Mouse (Mus musculus) neural tube, embryonic 13.5 days (tissue): ENCODE data around the gene Adpgk. TPM values are rescaled to one million over a fixed set of nuclear protein-coding genes. Genes with fewer than 3 reads are reported as not detected.
"Not testable (repeated sequence)": the region's sequence is repeated elsewhere in the genome, so short reads cannot be mapped to it uniquely, and the experiment has no call there.

Experiments used
- ATAC-seq: fragments of 200-750 bp; cut with Nextera tagmentation; 2 replicates; pipeline ENCODE4 v1.8.0; 2017; ENCODE audit warnings: low read depth, mild to moderate bottlenecking, moderate TSS enrichment, moderate library complexity
- H3K27ac ChIP-seq: fragments of 300-500 bp; sonication (generic); replicated peaks from 2 replicates; pipeline ENCODE4 v1.5.1; 2015; ENCODE audit warnings: moderate library complexity, mild to moderate bottlenecking, inconsistent platforms
- H3K27me3 ChIP-seq: fragments of 300-500 bp; sonication (generic); 2 replicates; pipeline ENCODE4 v1.6.1; 2015; ENCODE audit warnings: mild to moderate bottlenecking, inconsistent platforms
- H3K36me3 ChIP-seq: fragments of 300-500 bp; sonication (generic); 2 replicates; pipeline ENCODE4 v1.6.1; 2015; ENCODE audit warnings: mild to moderate bottlenecking, inconsistent platforms
- H3K4me1 ChIP-seq: fragments of 300-500 bp; sonication (generic); replicated peaks from 2 replicates; pipeline ENCODE4 v1.6.1; 2015; ENCODE audit warnings: inconsistent platforms
- H3K4me2 ChIP-seq: fragments of 300-500 bp; sonication (generic); 2 replicates; pipeline ENCODE4 v1.6.1; 2015; ENCODE audit warnings: inconsistent platforms, mild to moderate bottlenecking, moderate library complexity
- H3K4me3 ChIP-seq: fragments of 300-500 bp; sonication (generic); 2 replicates; pipeline ENCODE4 v1.5.1; 2015; ENCODE audit warnings: mild to moderate bottlenecking, inconsistent platforms
- H3K9ac ChIP-seq: fragments of 300-500 bp; sonication (generic); 2 replicates; pipeline ENCODE4 v1.6.1; 2015; ENCODE audit warnings: moderate library complexity, mild to moderate bottlenecking, inconsistent platforms
- H3K9me3 ChIP-seq: fragments of 300-500 bp; sonication (generic); 2 replicates; pipeline ENCODE4 v1.6.1; 2016; ENCODE audit warnings: inconsistent platforms
- WGBS: fragments of 180-500 bp; shearing (Covaris S2); methylation state at CpG from one replicate; pipeline ENCODE4 v1.1.7; 2015; 5-methylcytosine and 5-hydroxymethylcytosine counted together
- polyA plus RNA-seq: library from polyadenylated mRNA; unstranded; fragments of >200 nt; fragmentation: Nextera tagmentation; extraction: Ambion mirVana; gene quantifications from 2 replicates; pipeline ENCODE4 v1.2.1, GENCODE M21; 2015

The Adpgk gene
- polyA plus RNA-seq, 1 experiment from 2014 or later = 28.1 TPM

DNA sequence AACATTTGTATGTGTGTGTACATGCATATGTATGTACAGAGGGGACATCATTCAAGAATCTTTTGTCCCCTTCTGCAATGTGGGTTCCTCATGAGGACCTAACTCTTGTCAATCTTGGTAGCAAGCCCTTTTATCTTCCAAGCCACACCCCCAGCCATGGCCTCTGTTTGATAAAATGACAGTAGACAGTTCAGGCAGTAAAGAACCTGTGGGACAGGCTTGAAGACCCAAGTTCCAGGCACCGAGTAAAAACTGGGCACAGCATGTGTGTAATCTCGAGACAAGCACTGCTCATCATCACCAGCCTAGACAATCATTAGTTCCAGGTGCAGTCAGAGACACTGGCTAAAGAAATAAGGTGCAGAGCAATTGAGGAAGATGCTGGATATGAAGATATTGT, 54.8 kb downstream of the Adpgk start:
- H3K36me3 ChIP-seq = peaks cover 28% of the 10 kb centered on the region
- ATAC-seq = no peak
- H3K27me3 ChIP-seq = no peaks in the 10 kb centered on the region
- no peak overlapping the region for H3K4me3 ChIP-seq
- H3K4me1 ChIP-seq = no peaks in the 10 kb centered on the region
- no peak overlapping the region for H3K9ac ChIP-seq
- H3K4me2 ChIP-seq = no peak overlapping the region
- H3K9me3 ChIP-seq = 0 out of 2 replicates have a peak, but pooled peaks cover 4% of the 10 kb centered on the region
- no peak overlapping the region for H3K27ac ChIP-seq
- WGBS = 81% methylated on average over 2 of the region's 2 CpGs

GRCm38 (mm10) chr9:59352586-59353252, 61.4 kb downstream of the Adpgk start:
- 11% methylated on average over 15 of the region's 15 CpGs for WGBS
- Histone ChIP-seq H3K4me2 (peak overlapping the region; percentile 69), H3K36me3 (no peaks in the 10 kb centered on the region), H3K27ac (peak overlapping the region; percentile 88), H3K27me3 (no peaks in the 10 kb centered on the region), H3K4me1 (peaks cover 13% of the 10 kb centered on the region), H3K4me3 (peak overlapping the region; percentile 74), H3K9me3 (no peaks in the 10 kb centered on the region), H3K9ac (peak overlapping the region; percentile 91)
- peak; percentile 19; the same call in 1 of the 2 replicates for ATAC-seq

DNA sequence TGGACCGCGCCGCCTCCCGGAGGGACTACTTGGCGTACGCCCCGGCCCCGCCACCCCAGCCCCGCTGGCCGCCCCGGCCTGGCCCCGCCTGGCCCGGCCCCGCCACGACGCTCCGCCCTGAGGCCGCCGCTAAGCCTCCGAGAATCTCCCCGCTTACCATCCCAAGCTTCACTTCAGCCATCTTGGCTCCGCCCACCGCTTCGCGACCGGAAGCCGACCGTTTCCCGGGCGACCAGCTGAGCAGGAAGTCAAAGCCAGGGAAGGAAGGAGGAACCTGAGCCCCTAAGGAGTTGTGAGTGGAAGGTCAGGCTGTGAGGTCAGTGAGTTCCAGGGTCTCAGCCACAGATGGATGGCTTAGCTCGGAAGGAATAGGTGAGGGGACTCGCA, 61.9 kb downstream of the Adpgk start, which contains the start of gene Bbs4:
Gene Bbs4 (minus strand): TSS at position 256 of the 387 bp plus-strand sequence.
- H3K9ac ChIP-seq = peak within 1 kb of the TSS; percentile 91
- peak within 1 kb of the TSS; percentile 69 for H3K4me2 ChIP-seq
- H3K27me3 ChIP-seq = no peaks in the 10 kb centered on the region
- ATAC-seq = peak; percentile 93
- WGBS = under 1% methylated on average over 31 of the region's 32 CpGs
- no peaks in the 10 kb centered on the region for H3K36me3 ChIP-seq
- peak within 1 kb of the TSS; percentile 88 for H3K27ac ChIP-seq
- peaks cover 13% of the 10 kb centered on the region for H3K4me1 ChIP-seq
- peak within 1 kb of the TSS; percentile 74 for H3K4me3 ChIP-seq
- no peaks in the 10 kb centered on the region for H3K9me3 ChIP-seq

GRCm38 (mm10) chr9:59358041-59358440, 66.7 kb downstream of the Adpgk start:
- H3K4me3 ChIP-seq, H3K9ac ChIP-seq, ATAC-seq, H3K9me3 ChIP-seq, H3K27me3 ChIP-seq, H3K27ac ChIP-seq, H3K4me2 ChIP-seq, H3K36me3 ChIP-seq, H3K4me1 ChIP-seq: not testable (repeated sequence)
- 53% methylated on average over 1 of the region's 1 CpGs for WGBS

GRCm38 (mm10) chr9:59360487-59360886, 69.1 kb downstream of the Adpgk start:
- not testable (repeated sequence) for H3K4me1 ChIP-seq, H3K9ac ChIP-seq, H3K4me3 ChIP-seq, H3K9me3 ChIP-seq, H3K27me3 ChIP-seq, ATAC-seq, H3K27ac ChIP-seq, H3K4me2 ChIP-seq, H3K36me3 ChIP-seq
- WGBS = 65% methylated on average over 2 of the region's 3 CpGs

DNA sequence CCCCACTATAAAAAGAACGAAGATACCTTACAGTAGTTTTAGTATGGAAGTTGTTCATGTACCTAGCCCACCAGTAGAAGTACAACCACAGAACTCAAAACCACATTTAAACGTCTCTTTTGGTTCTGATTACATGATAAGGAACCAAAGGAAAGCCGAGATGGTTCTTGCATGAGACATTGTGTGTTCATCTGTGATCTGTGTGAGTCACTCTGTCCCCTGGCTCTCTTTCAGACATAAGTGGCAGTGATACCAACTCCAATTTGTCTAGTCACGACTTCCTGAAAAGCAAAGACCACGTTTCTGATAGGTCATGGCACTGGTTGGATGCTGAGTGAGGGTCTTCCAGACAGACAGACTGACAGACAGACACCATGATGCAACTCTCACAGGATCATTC, 77.9 kb downstream of the Adpgk start:
- H3K27ac ChIP-seq = no peak overlapping the region
- H3K4me3 ChIP-seq = no peak overlapping the region
- H3K4me1 ChIP-seq = no peaks in the 10 kb centered on the region
- H3K9ac ChIP-seq = no peak overlapping the region
- ATAC-seq = no peak
- H3K27me3 ChIP-seq = no peaks in the 10 kb centered on the region
- H3K36me3 ChIP-seq = no peaks in the 10 kb centered on the region
- H3K4me2 ChIP-seq = no peak overlapping the region
- H3K9me3 ChIP-seq = peaks cover 7% of the 10 kb centered on the region; the same call in 1 of the 2 replicates
- WGBS = 83% methylated on average over 5 of the region's 5 CpGs

- Histone ChIP-seq H3K4me2 (no peak overlapping the region), H3K4me3 (no peak overlapping the region), H3K27ac (no peak overlapping the region), H3K9ac (no peak overlapping the region), H3K9me3 (peaks cover 7% of the 10 kb centered on the region; the same call in 1 of the 2 replicates), H3K4me1 (no peaks in the 10 kb centered on the region), H3K36me3 (no peaks in the 10 kb centered on the region), H3K27me3 (no peaks in the 10 kb centered on the region)
- WGBS = 88% methylated on average over 9 of the region's 9 CpGs
- ATAC-seq = no peak
These were observed 78.3 kb downstream of the Adpgk start for GRCm38 (mm10) chr9:59369646-59370045.

Other genes starting within 250 kb of the Adpgk start
- gene Bbs4, start 62.0 kb downstream of the Adpgk start, polyA plus RNA-seq = 33.9 and 34.8 TPM in 2 replicates
- 17.1 and 20.0 TPM in 2 replicates for gene Arih1, start 195.1 kb downstream of the Adpgk start, polyA plus RNA-seq
- 58.6 and 63.7 TPM in 2 replicates for gene Hexa, start 248.0 kb downstream of the Adpgk start, polyA plus RNA-seq
- gene Tmem202, start 248.3 kb downstream of the Adpgk start, polyA plus RNA-seq = 0.24 TPM in 1 of 2 replicates, not detected in the other